Mouse (Mus musculus) gastrocnemius, adult 18-20 months (tissue): ENCODE data around the gene Pex7. TPM values are rescaled to one million over a fixed set of nuclear protein-coding genes. Genes with fewer than 3 reads are reported as not detected.
"Not testable (repeated sequence)": the region's sequence is repeated elsewhere in the genome, so short reads cannot be mapped to it uniquely, and the experiment has no call there.

Source experiments
- DNase-seq: peaks from one replicate; pipeline ENCODE4 v3.0.0; 2021; ENCODE audit warnings: low spot score
- total RNA-seq, 2 experiments: library from RNA; stranded (reverse); gene quantifications; 2 replicates each; pipeline ENCODE4 v1.2.3; 2021

The Pex7 gene
- total RNA-seq, 2 experiments from 2014 or later, result 20.6 to 21.7 TPM

- peak; percentile 34 for DNase-seq
Measured at GRCm38 (mm10) chr10:19934384-19935294, 27.1 kb upstream of the Pex7 start, which contains the start of gene Map3k5. Gene Map3k5, plus strand, starts transcription at chr10:19934472.

GRCm38 (mm10) chr10:19933511-19934383 is 26.3 kb upstream of the Pex7 start:
- peak; percentile 81 for DNase-seq

- DNase-seq, result no peak
Measured at GRCm38 (mm10) chr10:19932986-19933385, 25.5 kb upstream of the Pex7 start.

GRCm38 (mm10) chr10:19928205-19928604 is 20.7 kb upstream of the Pex7 start:
- DNase-seq, result no peak

GRCm38 (mm10) chr10:19926391-19926897 is 19.0 kb upstream of the Pex7 start:
- not testable (repeated sequence) for DNase-seq

- DNase-seq, result no peak
Measured at GRCm38 (mm10) chr10:19924256-19924655, 16.8 kb upstream of the Pex7 start.

GRCm38 (mm10) chr10:19922410-19922809 is 14.9 kb upstream of the Pex7 start:
- DNase-seq, result no peak

- DNase-seq, result peak; percentile 60
Measured at GRCm38 (mm10) chr10:19915301-19915700, 7.8 kb upstream of the Pex7 start.

- DNase-seq, result no peak
Measured at GRCm38 (mm10) chr10:19913806-19914205, 6.3 kb upstream of the Pex7 start.

- DNase-seq, result no peak
Measured at GRCm38 (mm10) chr10:19911583-19911982, 4.1 kb upstream of the Pex7 start.

- DNase-seq, result no peak
Measured at GRCm38 (mm10) chr10:19910516-19910915, 3.0 kb upstream of the Pex7 start.

GRCm38 (mm10) chr10:19908076-19908475 is 587 bp upstream of the Pex7 start:
- no peak for DNase-seq

- DNase-seq, result no peak
Measured at GRCm38 (mm10) chr10:19904077-19904820, 3.2 kb downstream of the Pex7 start.

GRCm38 (mm10) chr10:19901992-19902391 is 5.5 kb downstream of the Pex7 start:
- DNase-seq, result no peak

- DNase-seq, result no peak
Measured at GRCm38 (mm10) chr10:19900191-19900590, 7.3 kb downstream of the Pex7 start.

- DNase-seq, result peak; percentile 36
Measured at GRCm38 (mm10) chr10:19893976-19894375, 13.5 kb downstream of the Pex7 start.

- no peak for DNase-seq
Measured at GRCm38 (mm10) chr10:19893146-19893545, 14.3 kb downstream of the Pex7 start.

GRCm38 (mm10) chr10:19891686-19892085 is 15.8 kb downstream of the Pex7 start:
- DNase-seq, result no peak

- DNase-seq, result no peak
Measured at GRCm38 (mm10) chr10:19889908-19890307, 17.6 kb downstream of the Pex7 start.

GRCm38 (mm10) chr10:19886249-19886648 is 21.2 kb downstream of the Pex7 start:
- no peak for DNase-seq

- no peak for DNase-seq
Measured at GRCm38 (mm10) chr10:19884409-19884808, 23.1 kb downstream of the Pex7 start.
